14 mouse cellular contexts compared by ENCODE assay signal in the genomic region with DNA sequence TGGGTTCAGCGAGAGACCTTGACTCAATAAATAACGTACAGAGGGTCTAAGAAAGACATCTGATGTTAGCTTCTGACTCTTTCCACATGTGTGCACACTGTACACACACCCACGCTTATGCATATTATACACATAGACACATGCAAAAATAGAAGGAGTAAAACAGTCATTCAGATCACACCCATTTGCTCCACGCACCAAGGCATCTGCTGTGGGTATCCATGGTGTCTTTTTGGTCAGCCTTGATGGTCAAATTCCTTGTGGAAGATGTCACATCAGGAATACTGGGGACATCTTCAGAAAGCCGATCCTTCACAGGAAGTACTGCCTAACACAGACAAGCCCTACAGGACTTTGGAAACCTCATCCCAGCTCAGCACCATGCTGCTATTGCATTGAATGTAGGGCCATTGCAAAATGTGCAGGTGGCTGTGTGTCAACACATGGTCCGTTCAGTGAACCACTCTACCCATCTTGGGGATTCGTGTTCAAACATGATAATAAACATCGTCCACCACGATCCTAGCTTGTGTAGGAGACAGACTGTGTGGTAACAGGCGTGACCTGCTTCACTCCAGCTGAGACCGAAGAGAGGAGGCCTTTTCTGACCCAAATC.
DNase-seq lines count a peak whose midpoint lies in the region; ATAC-seq lines count a peak whose summit lies in the region.
"Had no signal": no experiment of that assay in that cellular context is flagged by ENCODE, and none has a peak within 500 bp of the region (broad histone marks: within the 10 kb centered on the region; RNA-seq: fewer than 3 reads in every experiment).

No protein-coding gene starts in this region.

- 0 out of 2 replicates have a peak overlapping the region, but pooled peaks have one; percentile 40 for H3K27ac ChIP-seq in heart, embryonic 13.5 days (replicated peaks)
- no peak overlapping the region for H3K27ac ChIP-seq in heart, embryonic 12.5 days (ENCODE audit: poor library complexity, severe bottlenecking)
- H3K27ac ChIP-seq in lung, embryonic 15.5 days = peak overlapping the region; percentile 57
- H3K27ac ChIP-seq in stomach, embryonic 15.5 days = peak overlapping the region; percentile 61; the same call in 1 of the 2 replicates
- H3K27ac ChIP-seq: kidney, postnatal 0 days; neural tube, embryonic 12.5 days had no signal

- DNase-seq in lung, postnatal 4 days = no peak
- no peak for DNase-seq in embryo, embryonic 9.5 days (ENCODE audit: extremely low spot score)
- DNase-seq: adrenal gland, postnatal 25 days; cerebellum, adult 11 months; cerebellum, postnatal 14 days had no signal

- H3K4me1 ChIP-seq in heart, embryonic 13.5 days = peaks cover 32% of the 10 kb centered on the region
- peaks cover 26% of the 10 kb centered on the region for H3K4me1 ChIP-seq in heart, embryonic 12.5 days (replicated peaks)
- H3K4me1 ChIP-seq in lung, embryonic 15.5 days = peaks cover 30% of the 10 kb centered on the region
- peaks cover 18% of the 10 kb centered on the region for H3K4me1 ChIP-seq in stomach, embryonic 15.5 days

- H3K9me3 ChIP-seq in heart, embryonic 13.5 days = no peaks in the 10 kb centered on the region
- no peaks in the 10 kb centered on the region for H3K9me3 ChIP-seq in heart, embryonic 12.5 days (replicated peaks)
- H3K9me3 ChIP-seq in lung, embryonic 15.5 days = no peaks in the 10 kb centered on the region
- H3K9me3 ChIP-seq in stomach, embryonic 15.5 days = no peaks in the 10 kb centered on the region
- H3K9me3 ChIP-seq: limb, embryonic 15.5 days; neural tube, embryonic 12.5 days had no signal

- no peaks in the 10 kb centered on the region for H3K27me3 ChIP-seq in heart, embryonic 13.5 days (replicated peaks)
- H3K27me3 ChIP-seq in heart, embryonic 12.5 days (replicated peaks) = no peaks in the 10 kb centered on the region
- H3K27me3 ChIP-seq in lung, embryonic 15.5 days = no peaks in the 10 kb centered on the region
- no peaks in the 10 kb centered on the region for H3K27me3 ChIP-seq in stomach, embryonic 15.5 days (replicated peaks)
- H3K27me3 ChIP-seq: CH12.LX; limb, embryonic 15.5 days; neural tube, embryonic 12.5 days had no signal

- H3K4me3 ChIP-seq in heart, embryonic 13.5 days = no peak overlapping the region
- no peak overlapping the region for H3K4me3 ChIP-seq in heart, embryonic 12.5 days
- no peak overlapping the region for H3K4me3 ChIP-seq in lung, embryonic 15.5 days
- no peak overlapping the region for H3K4me3 ChIP-seq in stomach, embryonic 15.5 days (replicated peaks)
- H3K4me3 ChIP-seq: limb, embryonic 15.5 days; neural tube, embryonic 12.5 days had no signal

- no peaks in the 10 kb centered on the region for H3K36me3 ChIP-seq in heart, embryonic 13.5 days
- H3K36me3 ChIP-seq in heart, embryonic 12.5 days = no peaks in the 10 kb centered on the region
- H3K36me3 ChIP-seq in lung, embryonic 15.5 days = no peaks in the 10 kb centered on the region
- H3K36me3 ChIP-seq in stomach, embryonic 15.5 days = no peaks in the 10 kb centered on the region
- H3K36me3 ChIP-seq: limb, embryonic 15.5 days; neural tube, embryonic 12.5 days had no signal

- H3K4me2 ChIP-seq in heart, embryonic 13.5 days = no peak overlapping the region
- no peak overlapping the region for H3K4me2 ChIP-seq in heart, embryonic 12.5 days
- 0 out of 2 replicates have a peak overlapping the region, but pooled peaks have one; percentile 28 for H3K4me2 ChIP-seq in lung, embryonic 15.5 days
- no peak overlapping the region for H3K4me2 ChIP-seq in stomach, embryonic 15.5 days
- H3K4me2 ChIP-seq: limb, embryonic 15.5 days; neural tube, embryonic 12.5 days had no signal

- WGBS in heart, embryonic 13.5 days = 79% methylated on average over 11 of the region's 11 CpGs
- WGBS in heart, embryonic 12.5 days = 79% methylated on average over 11 of the region's 11 CpGs
- 43% methylated on average over 11 of the region's 11 CpGs for WGBS in lung, embryonic 15.5 days
- 55% methylated on average over 11 of the region's 11 CpGs for WGBS in stomach, embryonic 15.5 days

- H3K9ac ChIP-seq in heart, embryonic 13.5 days = no peak overlapping the region
- H3K9ac ChIP-seq in heart, embryonic 12.5 days = no peak overlapping the region
- H3K9ac ChIP-seq in lung, embryonic 15.5 days = no peak overlapping the region
- no peak overlapping the region for H3K9ac ChIP-seq in stomach, embryonic 15.5 days
- H3K9ac ChIP-seq: limb, embryonic 15.5 days; neural tube, embryonic 12.5 days had no signal

- ATAC-seq in heart, embryonic 13.5 days (ENCODE audit: extremely low read depth, insufficient number of reproducible peaks, low FRiP score, low TSS enrichment) = no peak
- ATAC-seq in heart, embryonic 12.5 days (ENCODE audit: insufficient number of reproducible peaks, low FRiP score) = no peak
- peak; percentile 49 for ATAC-seq in lung, embryonic 15.5 days (ENCODE audit: borderline replicate concordance, extremely low read depth, low FRiP score, low TSS enrichment)
- ATAC-seq in granulocyte monocyte progenitor cell, adult 5-6 weeks (replicated peaks; ENCODE audit: poor library complexity, severe bottlenecking) = 0 out of 2 replicates have a peak, but pooled peaks have one; percentile 12
- no peak; the same call in 1 of the 2 replicates for ATAC-seq in stomach, embryonic 15.5 days (ENCODE audit: insufficient read depth, low FRiP score, low read depth)

Comparison
In these comparisons a context has a peak if more than half of its experiments do, and no peak if none do; other contexts are left out.
1. ATAC-seq: peak in lung, embryonic 15.5 days (single experiment) and granulocyte monocyte progenitor cell, adult 5-6 weeks (single experiment); none in heart, embryonic 13.5 days (single experiment), heart, embryonic 12.5 days (single experiment) and stomach, embryonic 15.5 days (single experiment).